Mouse (Mus musculus): ENCODE data around the gene Vat1. TPM values are rescaled to one million over a fixed set of nuclear protein-coding genes. Genes with fewer than 3 reads are reported as not detected.
"Not testable (repeated sequence)": the region's sequence is repeated elsewhere in the genome, so short reads cannot be mapped to it uniquely, and the experiment has no call there.

Vat1 gene
- total RNA-seq, 2 experiments from 2014 or later, result 8.1 to 12.3 TPM

DNA sequence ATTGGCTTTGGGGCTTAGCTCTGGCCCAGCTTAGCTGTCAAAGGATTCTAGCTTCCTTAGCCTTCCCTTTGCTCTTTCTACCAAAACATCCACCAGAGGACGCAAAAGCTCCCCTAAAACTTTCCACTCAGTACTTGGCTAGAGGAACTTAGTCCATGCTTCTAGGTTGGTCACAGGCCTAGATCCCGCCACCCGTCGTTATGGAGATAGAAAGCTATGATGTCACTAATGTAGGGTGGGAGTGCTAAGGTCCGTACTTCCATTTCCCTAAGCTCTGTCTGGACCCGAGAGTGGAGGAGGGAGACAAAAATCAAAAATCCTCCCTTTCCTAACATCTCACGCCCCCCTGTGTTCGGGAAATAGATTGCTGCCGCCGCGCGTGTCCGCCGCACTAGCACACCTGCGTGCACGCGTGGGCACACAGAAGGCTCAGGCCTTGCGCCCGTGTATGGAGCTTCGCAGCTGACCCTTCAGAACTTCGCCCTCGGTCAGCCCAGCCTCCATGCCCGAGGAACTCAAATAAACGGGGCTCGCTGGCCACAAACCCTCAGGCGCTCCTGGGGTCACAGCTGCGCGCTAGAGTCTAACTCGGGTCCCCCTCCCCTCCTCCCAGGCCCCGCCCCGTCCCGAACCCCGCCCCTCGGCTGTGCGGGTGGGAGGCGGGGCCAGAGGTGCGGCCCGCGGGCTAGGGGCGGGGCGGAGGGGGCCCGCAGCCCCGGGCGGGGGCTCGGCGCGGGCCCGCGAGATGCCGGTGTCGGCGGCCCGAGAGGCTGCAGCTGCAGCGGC, 1.6 kb upstream of the Vat1 start:
- ATAC-seq (replicated peaks; ENCODE audit: low FRiP score, poor library complexity, severe bottlenecking), result peak; percentile 23; the same call in 1 of the 2 replicates

DNA sequence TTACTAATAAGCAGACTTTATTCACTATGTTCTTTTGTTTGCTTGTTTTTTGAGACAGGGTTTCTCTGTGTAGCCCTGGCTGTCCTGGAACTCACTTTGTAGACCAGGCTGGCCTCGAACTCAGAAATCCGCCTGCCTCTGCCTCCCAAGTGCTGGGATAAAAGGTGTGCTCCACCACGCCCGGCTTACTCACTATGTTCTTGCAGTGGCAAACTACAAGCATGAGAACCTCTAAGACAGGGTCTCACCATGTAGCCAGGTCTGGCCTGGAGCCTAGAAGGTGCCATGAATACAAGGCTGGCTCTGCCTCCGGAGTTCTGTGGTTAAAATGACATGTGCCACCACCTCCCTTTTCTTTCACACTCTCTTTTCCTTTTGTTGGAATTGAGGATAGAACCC, 521 bp upstream of the Vat1 start:
- ATAC-seq (replicated peaks; ENCODE audit: low FRiP score, poor library complexity, severe bottlenecking), result not testable (repeated sequence)

DNA sequence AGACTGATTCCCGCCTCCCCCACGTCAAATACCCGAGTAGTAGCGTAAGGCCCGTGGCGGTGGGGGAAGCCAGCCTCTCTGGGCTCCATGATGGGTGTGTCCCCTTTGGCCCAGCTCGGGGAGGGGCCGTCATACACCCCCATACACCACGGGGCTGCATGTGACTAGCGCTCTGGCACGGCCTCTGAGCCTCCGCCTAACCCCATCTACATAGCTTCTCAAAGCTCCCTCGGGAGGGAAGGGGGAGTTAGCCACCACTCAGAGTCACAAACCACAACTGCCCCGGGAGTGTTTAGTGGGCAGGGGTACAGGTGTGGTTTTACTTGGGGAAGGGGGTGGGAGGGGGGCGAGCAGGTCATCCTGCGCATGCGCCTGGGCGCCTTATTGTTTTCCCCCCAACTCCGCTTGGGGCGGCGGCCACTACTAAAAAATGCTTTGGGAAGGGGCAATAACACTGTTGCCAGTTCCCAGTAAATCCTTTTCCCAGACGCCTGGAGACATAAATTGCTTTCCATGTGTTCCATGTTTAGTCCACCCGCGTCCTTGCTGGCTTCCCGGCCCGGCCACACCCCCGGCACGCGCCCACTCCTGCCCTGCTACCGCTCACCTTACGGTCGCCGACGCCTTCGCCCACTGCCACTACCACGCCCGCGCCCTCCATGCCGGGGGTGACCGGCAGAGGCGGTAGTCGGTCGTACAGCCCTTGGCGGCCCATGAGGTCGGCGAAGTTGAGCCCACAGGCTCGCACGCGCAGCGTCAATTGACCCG, 745 bp downstream of the Vat1 start:
- ATAC-seq (replicated peaks; ENCODE audit: low FRiP score, poor library complexity, severe bottlenecking), result no peak

DNA sequence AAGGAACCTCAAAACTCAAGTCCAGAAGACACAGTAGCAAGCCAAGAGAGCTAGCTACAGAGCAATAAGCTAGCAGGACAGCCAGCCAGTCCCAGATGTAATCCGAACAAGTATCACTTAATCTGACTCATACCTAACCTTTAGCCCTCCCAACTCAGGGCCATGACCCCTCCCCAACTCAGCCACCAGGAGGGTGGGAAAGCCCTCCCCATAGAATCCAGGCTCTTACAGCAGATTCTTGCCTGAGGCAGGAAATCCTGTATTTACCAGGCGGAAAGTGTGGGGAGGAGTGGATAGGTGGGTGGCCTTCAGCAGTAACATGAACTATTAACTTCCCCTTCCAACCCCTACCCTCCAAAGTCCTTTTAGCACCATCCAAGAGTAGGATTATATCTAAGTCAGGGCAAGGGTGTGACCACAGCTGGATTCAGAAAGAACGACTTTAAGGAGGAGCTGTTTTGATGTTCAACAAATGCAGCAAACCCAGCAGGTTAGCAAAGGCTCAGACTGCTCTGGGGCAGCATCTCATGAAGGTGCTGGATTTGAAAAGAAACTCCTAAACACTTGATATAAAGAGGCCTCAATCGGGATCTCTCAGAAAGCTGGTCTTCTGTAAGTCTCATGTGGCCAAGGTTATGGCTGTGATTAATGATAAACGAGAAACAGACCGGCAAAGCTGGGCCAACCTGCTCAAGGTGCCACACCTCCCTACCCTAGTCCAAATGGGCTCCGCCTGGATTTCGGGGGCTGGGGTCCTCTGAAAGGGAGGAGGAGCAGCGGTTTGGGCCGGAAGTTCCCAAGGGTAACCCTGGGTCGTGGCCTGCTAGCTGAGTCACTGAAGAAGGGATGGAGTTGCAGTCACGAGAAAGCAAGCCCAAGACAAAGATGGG, 1.6 kb downstream of the Vat1 start, which contains the start of gene Rnd2:
Rnd2 (plus strand) TSS at position 789 of the 890 bp plus-strand sequence.
- no peak for ATAC-seq (replicated peaks; ENCODE audit: low FRiP score, poor library complexity, severe bottlenecking)

DNA sequence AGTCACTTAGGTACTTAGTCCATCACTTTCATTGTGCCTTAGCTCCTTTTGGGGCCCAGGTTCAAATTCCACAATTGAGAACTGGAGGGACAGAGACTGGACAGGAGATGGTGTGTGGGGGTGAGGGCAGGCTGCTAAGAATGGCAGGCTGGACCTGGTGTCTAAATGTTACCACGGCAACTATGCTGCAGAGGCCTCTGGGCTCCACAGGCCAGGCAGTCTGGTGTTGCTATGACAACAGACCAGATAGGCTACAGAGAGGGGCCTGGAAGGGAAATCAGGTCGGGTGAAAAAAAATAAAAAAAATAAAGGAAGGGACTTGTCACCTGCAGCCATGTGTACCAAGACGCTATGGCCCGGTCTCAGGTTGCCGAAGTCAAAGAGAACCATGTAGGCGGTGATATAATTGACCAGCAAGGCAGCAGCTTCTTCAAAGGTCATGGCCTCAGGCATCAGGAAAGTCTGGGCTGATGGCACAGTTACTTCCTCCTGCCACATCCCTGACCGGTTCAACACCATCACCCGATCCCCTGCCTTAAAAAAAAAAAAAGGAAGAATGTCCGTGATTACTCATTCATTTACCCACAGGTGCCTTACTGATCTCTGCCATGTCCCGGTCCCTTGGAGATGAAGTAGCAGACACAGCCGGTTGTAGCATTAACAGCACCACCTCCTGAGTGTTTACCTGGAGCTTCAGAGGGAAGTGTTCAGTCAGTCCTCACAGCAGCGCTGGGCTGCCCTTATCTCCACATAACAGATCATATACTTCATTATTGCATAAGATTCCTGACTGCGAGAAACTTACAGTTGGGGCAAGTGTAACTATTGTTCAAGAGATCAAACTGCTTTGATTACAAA, 3.2 kb downstream of the Vat1 start:
- no peak for ATAC-seq (replicated peaks; ENCODE audit: low FRiP score, poor library complexity, severe bottlenecking)

DNA sequence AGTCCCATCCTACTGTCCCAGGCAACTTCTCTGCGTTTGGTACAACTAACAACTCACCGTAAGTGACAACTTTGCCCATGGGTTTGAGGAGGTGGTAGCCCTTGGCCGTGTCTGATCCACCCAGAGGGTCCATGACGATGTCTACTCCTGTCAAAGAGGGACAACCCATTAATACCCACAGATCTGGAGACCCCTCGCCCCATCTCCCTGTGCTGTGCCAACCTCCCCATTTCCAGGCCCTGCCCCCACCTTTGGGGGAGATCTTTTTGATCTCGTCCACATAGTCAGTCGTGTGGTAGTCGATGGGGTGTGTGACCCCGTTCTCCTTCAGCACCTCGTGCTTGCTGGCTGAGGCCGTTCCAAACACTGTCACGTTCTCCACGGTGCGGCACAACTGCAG, 3.9 kb downstream of the Vat1 start:
- ATAC-seq (replicated peaks; ENCODE audit: low FRiP score, poor library complexity, severe bottlenecking), result no peak

DNA sequence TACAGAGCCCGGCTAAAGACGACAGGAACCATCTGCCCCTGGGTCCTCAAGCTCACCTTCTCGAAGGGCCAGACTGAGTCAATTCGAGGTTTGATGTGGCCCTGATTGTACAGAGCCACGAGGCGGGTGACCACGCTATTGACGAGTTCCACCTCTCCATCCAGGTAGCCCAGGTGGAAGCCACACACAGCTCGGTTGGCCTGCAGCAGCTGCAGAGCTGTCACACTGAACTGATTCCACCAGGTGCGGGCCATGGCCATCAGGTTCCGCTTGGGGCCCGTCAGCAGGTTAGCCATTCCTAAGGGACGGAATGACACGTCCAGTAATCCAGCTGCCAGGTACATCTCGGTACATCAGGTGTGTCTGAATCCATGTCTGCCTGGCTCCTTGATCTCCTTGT, 5.7 kb downstream of the Vat1 start:
- no peak for ATAC-seq (replicated peaks; ENCODE audit: low FRiP score, poor library complexity, severe bottlenecking)

DNA sequence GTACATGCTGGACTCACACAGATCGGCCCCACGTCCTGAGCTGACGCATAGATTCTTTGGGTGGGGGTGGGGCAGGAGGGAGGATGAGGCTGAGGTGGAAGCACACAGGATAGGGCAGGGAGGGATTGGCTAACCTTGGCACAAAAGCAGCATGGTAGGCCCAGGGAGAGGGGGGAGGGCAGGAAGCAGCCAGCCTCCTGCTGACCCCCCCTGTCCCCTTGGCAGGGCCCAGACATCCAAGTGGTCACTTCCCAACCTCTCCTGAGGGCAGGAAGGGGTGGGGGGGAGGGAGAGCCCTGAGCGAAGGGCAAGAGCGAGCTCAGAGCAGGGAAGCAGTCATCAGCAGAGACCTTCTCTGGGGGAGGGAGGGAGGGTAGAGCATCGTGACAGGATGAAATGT, 6.3 kb downstream of the Vat1 start:
- no peak for ATAC-seq (replicated peaks; ENCODE audit: low FRiP score, poor library complexity, severe bottlenecking)

DNA sequence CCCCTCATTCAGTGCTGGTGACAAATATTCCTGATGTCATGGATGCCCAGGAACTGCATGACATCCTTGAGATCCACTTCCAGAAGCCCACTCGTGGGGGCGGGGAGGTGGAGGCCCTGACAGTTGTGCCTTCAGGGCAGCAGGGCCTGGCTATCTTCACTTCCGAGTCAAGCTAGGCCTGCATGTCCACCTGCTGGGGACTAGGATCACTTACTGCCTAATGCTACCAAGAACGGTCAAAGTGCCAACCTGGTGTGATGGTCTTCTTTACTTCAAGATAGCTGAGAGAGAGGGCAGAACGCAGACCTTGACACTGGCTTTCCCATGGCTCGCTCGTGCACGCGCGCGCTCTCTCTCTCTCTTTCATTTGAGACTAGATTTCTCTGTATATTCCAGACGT, 7.8 kb downstream of the Vat1 start:
- ATAC-seq (replicated peaks; ENCODE audit: low FRiP score, poor library complexity, severe bottlenecking), result no peak

DNA sequence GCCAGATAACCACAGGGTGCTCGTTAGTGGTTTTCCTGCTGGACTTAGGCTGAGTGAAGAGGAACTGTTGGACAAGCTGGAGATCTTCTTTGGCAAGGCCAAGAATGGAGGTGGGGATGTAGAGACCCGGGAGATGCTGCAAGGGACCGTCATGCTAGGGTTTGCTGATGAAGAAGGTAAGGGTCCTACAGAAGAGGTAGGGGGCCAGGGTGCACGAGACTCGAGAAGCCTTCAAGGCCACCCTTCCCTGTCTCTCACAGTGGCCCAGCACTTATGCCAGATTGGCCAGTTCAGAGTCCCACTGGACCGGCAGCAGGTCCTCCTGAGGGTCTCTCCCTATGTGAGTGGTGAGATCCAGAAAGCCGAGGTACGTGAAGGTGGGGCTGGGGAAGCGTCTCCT, 8.4 kb downstream of the Vat1 start:
- ATAC-seq (replicated peaks; ENCODE audit: low FRiP score, poor library complexity, severe bottlenecking), result no peak

DNA sequence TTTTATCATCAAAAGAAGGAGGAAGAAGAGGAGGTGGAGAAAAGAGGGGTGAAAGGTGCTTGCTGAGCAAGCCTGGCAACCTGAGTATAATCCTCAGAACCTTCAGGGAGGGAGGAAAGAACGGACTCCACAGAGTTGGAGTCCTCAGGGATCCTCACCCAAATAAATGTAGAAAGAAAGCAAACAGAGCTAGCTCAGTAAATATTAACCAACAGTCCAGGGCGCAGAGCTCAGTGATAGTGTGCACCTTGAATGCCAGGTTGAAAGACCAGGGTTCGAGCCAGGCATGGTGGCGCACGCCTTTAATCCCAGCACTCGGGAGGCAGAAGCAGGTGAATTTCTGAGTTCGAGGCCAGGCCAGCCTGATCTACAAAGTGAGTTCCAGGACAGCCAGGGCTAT, 10.4 kb downstream of the Vat1 start:
- no peak for ATAC-seq (replicated peaks; ENCODE audit: low FRiP score, poor library complexity, severe bottlenecking)

DNA sequence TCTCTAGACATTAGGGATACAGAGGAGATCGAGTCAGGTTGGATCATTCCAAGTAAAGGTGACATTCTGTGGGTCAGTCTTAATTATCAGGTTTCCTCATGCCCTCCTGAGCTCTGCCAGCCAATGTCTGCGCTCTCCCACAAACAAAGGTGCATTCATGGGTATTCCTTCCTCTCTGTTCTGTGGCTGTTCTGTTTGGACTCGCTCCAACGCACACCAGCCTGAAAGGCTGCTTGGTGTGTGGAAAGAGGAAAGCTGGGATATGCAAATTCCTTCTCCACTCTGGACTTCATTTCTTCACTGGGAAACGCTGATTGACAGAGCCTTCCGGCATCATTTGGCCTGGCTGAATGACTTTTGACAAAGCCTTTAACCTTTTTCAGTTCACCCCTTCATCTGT, 11.3 kb downstream of the Vat1 start:
- ATAC-seq (replicated peaks; ENCODE audit: low FRiP score, poor library complexity, severe bottlenecking), result no peak

DNA sequence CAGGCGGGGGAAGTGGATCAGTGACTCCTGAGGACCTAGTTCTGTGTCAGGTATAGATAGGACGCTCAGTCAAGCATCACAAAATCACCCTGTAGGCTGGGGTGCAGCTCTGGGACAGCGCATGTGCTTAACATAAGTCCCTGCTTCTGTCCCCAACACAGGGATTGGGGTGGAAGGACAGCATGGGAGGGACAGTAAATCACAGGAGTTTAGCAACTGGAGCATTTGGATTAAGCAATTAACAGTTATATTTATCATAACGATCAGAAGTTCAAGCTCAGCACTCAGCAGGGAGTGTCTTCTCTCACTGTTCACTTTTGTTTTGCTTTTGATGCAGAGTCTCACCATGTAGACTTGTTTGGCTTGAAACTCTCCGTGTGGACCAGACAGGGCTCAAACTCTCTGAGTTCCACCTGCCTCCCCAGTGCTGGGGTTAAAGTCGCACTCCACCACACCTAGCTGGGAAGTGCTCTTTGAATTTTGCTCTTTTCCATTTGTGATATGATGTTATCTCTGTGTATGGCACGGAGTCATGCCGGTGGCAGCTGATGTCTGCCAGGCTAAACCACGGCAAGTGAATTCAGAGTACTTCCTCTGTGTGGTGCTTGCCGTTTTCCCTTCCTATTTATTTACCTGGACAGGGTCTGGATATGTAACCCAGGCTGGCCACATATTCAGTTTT, 13.8 kb downstream of the Vat1 start:
- ATAC-seq (replicated peaks; ENCODE audit: low FRiP score, poor library complexity, severe bottlenecking), result no peak

DNA sequence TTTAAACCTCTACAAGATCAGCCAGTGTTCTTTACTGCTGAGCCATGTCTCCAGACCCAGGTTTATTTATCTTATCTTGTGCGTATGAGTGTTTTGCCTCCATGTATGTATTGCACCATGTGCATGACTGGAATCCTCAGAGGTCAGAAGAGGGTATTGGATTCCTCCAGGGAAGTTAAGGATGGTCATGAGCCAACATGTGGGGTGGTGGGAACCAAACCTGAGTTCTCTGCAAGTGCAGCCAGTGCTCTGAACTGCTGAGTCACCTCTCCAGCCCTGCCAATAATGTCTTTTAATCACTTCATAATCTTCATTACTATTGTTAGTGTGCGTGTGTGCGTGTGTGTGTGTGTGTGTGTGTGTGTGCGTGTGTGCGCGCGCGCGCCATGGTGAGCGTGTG, 14.5 kb downstream of the Vat1 start:
- ATAC-seq (replicated peaks; ENCODE audit: low FRiP score, poor library complexity, severe bottlenecking), result no peak

DNA sequence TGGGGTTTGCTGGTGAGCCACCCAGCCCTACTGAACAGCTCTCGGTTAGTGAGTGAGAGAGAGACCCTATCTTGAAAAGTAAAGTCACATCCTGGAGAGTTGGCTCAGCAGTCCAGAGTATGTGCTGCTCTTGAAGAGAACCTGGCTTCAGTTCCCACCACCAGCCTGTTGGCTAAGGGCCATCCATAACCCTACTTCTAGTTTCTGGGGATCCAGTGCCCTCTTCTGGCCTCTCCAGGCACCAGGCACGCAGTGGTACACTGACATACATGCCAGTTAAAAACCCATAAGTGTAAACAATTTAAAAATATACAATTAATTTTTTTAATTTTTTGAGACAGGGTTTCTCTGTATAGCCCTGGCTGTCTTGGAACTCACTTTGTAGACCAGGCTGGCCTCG, 15.6 kb downstream of the Vat1 start:
- 0 out of 2 replicates have a peak, but pooled peaks have one; percentile 36 for ATAC-seq (replicated peaks; ENCODE audit: low FRiP score, poor library complexity, severe bottlenecking)

DNA sequence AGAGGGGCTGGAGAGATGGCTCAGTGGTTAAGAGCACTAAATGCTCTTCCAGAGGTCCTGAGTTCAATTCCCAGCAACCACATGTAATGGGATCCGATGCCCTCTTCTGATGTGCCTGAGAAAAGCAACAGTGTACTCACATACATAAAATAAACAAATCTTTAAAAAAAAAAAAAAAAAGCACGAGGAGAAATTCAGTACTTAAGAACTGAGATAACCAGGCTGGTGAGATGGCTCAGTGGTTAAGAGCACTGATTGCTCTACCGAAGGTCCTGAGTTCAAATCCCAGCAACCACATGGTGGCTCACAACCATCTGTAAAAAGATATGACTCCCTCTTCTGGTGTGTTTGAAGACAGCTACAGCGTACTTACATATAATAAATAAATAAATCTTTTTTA, 16.4 kb downstream of the Vat1 start:
- not testable (repeated sequence) for ATAC-seq (replicated peaks; ENCODE audit: low FRiP score, poor library complexity, severe bottlenecking)

DNA sequence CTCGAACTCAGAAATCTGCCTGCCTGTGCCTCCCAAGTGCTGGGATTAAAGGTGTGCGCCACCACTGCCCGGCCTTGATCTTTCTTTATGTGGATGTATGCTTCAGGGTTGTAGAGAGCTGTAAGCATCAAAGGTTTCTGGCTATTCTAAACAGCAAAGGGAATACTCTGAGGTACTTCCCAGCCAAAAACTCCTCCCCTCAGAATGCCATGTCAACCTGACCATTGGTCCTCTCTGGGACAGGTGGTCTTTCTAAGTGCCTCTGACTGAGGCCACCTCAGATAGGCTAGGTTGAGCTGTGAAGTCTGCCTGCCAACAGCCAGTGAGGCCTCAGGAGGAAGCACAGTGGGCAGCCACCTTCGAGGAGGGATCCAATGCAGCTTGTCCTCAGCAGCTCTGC, 17.1 kb downstream of the Vat1 start:
- ATAC-seq (replicated peaks; ENCODE audit: low FRiP score, poor library complexity, severe bottlenecking), result peak; percentile 77

DNA sequence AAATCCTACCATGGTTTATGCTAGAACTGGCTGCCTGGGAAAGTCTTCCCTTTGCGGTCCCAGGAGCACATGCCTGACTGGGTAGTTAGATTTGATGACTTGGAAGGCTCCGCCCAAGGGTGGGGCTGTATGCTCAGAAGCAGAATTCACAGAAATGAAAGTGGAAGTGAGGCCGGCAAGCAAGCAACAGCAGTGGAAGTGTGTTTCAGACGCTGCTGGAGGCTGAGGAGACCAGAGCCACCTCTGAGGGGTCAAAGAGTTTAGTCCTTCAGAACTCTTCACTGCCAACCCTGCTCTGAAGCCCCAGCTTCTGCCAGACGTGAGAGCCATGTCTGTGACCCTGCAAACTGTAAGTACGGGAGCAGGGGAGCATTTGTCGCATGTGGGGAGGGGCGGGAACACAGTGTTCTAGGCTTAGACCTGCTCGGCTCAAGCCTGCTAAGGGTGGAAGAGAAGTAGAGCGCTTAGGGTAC, 17.7 kb downstream of the Vat1 start, which contains the start of gene Ifi35:
Ifi35 (plus strand) TSS at position 134 of the 473 bp plus-strand sequence.
- ATAC-seq (replicated peaks; ENCODE audit: low FRiP score, poor library complexity, severe bottlenecking), result peak; percentile 95

DNA sequence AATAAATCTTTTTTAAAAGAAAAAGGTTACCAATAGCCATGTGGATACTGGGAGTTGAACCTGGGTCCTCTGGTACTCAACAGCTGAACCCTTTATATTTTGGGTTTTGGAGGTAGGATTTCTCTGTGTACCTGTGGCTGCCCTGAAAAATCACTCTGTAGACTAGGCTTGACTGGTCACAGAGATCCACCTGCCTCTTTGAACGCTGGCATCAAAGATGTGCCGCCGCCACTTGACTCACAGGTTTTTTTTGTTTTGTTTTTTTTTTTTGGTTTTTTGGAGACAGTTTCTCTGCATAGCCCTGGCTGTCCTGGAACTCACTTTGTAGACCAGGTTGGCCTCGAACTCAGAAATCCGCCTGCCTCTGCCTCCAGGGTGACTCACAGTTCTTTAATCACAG, 18.2 kb downstream of the Vat1 start:
- ATAC-seq (replicated peaks; ENCODE audit: low FRiP score, poor library complexity, severe bottlenecking), result no peak
